Mouse (Mus musculus) brown adipose tissue, adult 24 weeks (tissue): ENCODE results near the gene Ccser1. TPM values are rescaled to one million over a fixed set of nuclear protein-coding genes. Genes with fewer than 3 reads are reported as not detected.
"Not testable (repeated sequence)": the region's sequence is repeated elsewhere in the genome, so short reads cannot be mapped to it uniquely, and the experiment has no call there.

ENCODE experiments used
- H3K27ac ChIP-seq: fragments of 200-500 bp; replicated peaks from 2 replicates; pipeline ENCODE4 v1.5.1; 2012; ENCODE audit warnings: low read depth, mild to moderate bottlenecking, low read length
- H3K4me1 ChIP-seq: fragments of 200-500 bp; 2 replicates; pipeline ENCODE4 v1.6.1; 2012; ENCODE audit warnings: low read length, mixed read lengths; ENCODE audit not compliant: control insufficient read depth, insufficient read depth, insufficient read length
- H3K4me3 ChIP-seq: fragments of 200-500 bp; 2 replicates; pipeline ENCODE4 v1.5.1; 2012; ENCODE audit warnings: low read depth, mild to moderate bottlenecking, low read length, moderate library complexity; ENCODE audit not compliant: insufficient read depth
- polyA plus RNA-seq: library from polyadenylated mRNA; stranded (reverse); fragments of >200 nt; gene quantifications from 2 replicates; pipeline ENCODE4 v1.2.4, GENCODE M21; 2012; ENCODE audit not compliant: missing spikeins, insufficient read depth, insufficient read length

The Ccser1 gene
- polyA plus RNA-seq, 1 experiment: 2.3 TPM

- Histone ChIP-seq H3K4me1 (no peaks in the 10 kb centered on the region), H3K4me3 (no peak overlapping the region), H3K27ac (no peak overlapping the region)
Measured at GRCm38 (mm10) chr6:61936656-61937055, 756.5 kb downstream of the Ccser1 start.

- H3K4me1 ChIP-seq: no peaks in the 10 kb centered on the region
- H3K4me3 ChIP-seq: no peak overlapping the region
- H3K27ac ChIP-seq: no peak overlapping the region
Measured at GRCm38 (mm10) chr6:61939236-61939635, 759.1 kb downstream of the Ccser1 start.

GRCm38 (mm10) chr6:61953703-61954102 is 773.6 kb downstream of the Ccser1 start:
- Histone ChIP-seq H3K4me1 (no peaks in the 10 kb centered on the region), H3K27ac (no peak overlapping the region), H3K4me3 (no peak overlapping the region)

GRCm38 (mm10) chr6:61976878-61977277 is 796.8 kb downstream of the Ccser1 start:
- H3K4me1 ChIP-seq: no peaks in the 10 kb centered on the region
- no peak overlapping the region for H3K4me3 ChIP-seq
- H3K27ac ChIP-seq: no peak overlapping the region

- no peak overlapping the region for H3K27ac ChIP-seq
- H3K4me3 ChIP-seq: no peak overlapping the region
- no peaks in the 10 kb centered on the region for H3K4me1 ChIP-seq
Measured at GRCm38 (mm10) chr6:61978379-61978778, 798.3 kb downstream of the Ccser1 start.

GRCm38 (mm10) chr6:62014374-62014773 is 834.2 kb downstream of the Ccser1 start:
- Histone ChIP-seq H3K4me3 (no peak overlapping the region), H3K27ac (no peak overlapping the region)

GRCm38 (mm10) chr6:62044454-62044853 is 864.3 kb downstream of the Ccser1 start:
- H3K27ac ChIP-seq: no peak overlapping the region
- H3K4me1 ChIP-seq: no peaks in the 10 kb centered on the region
- H3K4me3 ChIP-seq: no peak overlapping the region

More at GRCm38 (mm10) chr6:62014374-62014773, 834.2 kb downstream of the Ccser1 start:
- no peaks in the 10 kb centered on the region for H3K4me1 ChIP-seq

- H3K4me3 ChIP-seq, H3K27ac ChIP-seq, H3K4me1 ChIP-seq: not testable (repeated sequence)
Measured at GRCm38 (mm10) chr6:62045042-62045441, 864.9 kb downstream of the Ccser1 start.

GRCm38 (mm10) chr6:62055276-62055675 is 875.2 kb downstream of the Ccser1 start:
- Histone ChIP-seq H3K4me1 (no peaks in the 10 kb centered on the region), H3K27ac (no peak overlapping the region), H3K4me3 (no peak overlapping the region)

GRCm38 (mm10) chr6:62066363-62067023 is 886.4 kb downstream of the Ccser1 start:
- no peak overlapping the region for H3K4me3 ChIP-seq
- no peaks in the 10 kb centered on the region for H3K4me1 ChIP-seq
- no peak overlapping the region for H3K27ac ChIP-seq

GRCm38 (mm10) chr6:62067024-62067380 is 886.9 kb downstream of the Ccser1 start:
- Histone ChIP-seq H3K27ac (no peak overlapping the region), H3K4me3 (no peak overlapping the region), H3K4me1 (no peaks in the 10 kb centered on the region)

- Histone ChIP-seq H3K4me1 (no peaks in the 10 kb centered on the region), H3K27ac (no peak overlapping the region), H3K4me3 (no peak overlapping the region)
Measured at GRCm38 (mm10) chr6:62105464-62105863, 925.3 kb downstream of the Ccser1 start.

- Histone ChIP-seq H3K4me1 (no peaks in the 10 kb centered on the region), H3K4me3 (no peak overlapping the region), H3K27ac (no peak overlapping the region)
Measured at GRCm38 (mm10) chr6:62132531-62132930, 952.4 kb downstream of the Ccser1 start.

- no peaks in the 10 kb centered on the region for H3K4me1 ChIP-seq
- no peak overlapping the region for H3K4me3 ChIP-seq
- no peak overlapping the region for H3K27ac ChIP-seq
Measured at GRCm38 (mm10) chr6:62160320-62160719, 980.2 kb downstream of the Ccser1 start.

- H3K4me3 ChIP-seq: no peak overlapping the region
- H3K4me1 ChIP-seq: no peaks in the 10 kb centered on the region
- no peak overlapping the region for H3K27ac ChIP-seq
Measured at GRCm38 (mm10) chr6:62162596-62162995, 982.5 kb downstream of the Ccser1 start.

- no peak overlapping the region for H3K4me3 ChIP-seq
- no peak overlapping the region for H3K27ac ChIP-seq
- H3K4me1 ChIP-seq: no peaks in the 10 kb centered on the region
Measured at GRCm38 (mm10) chr6:62163826-62164225, 983.7 kb downstream of the Ccser1 start.
